Mouse (Mus musculus): ENCODE measurements around the gene Zbtb7a. TPM values are rescaled to one million over a fixed set of nuclear protein-coding genes. Genes with fewer than 3 reads are reported as not detected.

The Zbtb7a gene
- polyA plus RNA-seq, 1 experiment from 2014 or later, result 18.1 TPM

DNA sequence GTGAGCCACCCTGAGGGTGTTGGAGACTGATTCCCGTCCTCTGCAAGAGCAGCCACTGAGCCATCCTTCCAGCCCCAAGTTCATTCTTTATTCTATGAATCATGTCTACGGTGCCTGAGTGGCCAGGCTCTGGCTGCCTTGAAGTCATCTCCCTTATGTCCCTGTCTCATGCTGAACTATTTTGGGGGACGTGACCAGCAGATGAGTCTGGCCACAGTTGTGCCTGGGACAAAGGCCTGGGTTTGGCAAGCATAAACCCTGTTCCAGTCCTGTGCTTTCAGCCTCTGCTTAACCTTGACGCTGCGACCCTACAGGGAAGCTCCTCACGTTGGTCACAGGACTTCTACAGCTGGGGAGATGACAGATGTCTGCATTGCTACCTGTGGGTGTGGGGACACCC lies 62.3 kb downstream of the Zbtb7a start:
- H3K27me3 ChIP-seq (ENCODE audit: control insufficient read depth, insufficient read depth, low read length), result peaks cover 33% of the 10 kb centered on the region
- no peak overlapping the region for H3K9ac ChIP-seq (ENCODE audit: low read depth, low read length)
- 59% methylated on average over 6 of the region's 6 CpGs for WGBS
- no peaks in the 10 kb centered on the region for H3K9me3 ChIP-seq (ENCODE audit: control insufficient read depth, low read length)
- H3K4me1 ChIP-seq (ENCODE audit: control insufficient read depth, insufficient read depth, low read length), result peaks cover 8% of the 10 kb centered on the region
- ATAC-seq (ENCODE audit: low FRiP score, low TSS enrichment), result no peak
- no peak overlapping the region for H3K27ac ChIP-seq (ENCODE audit: low read depth, low read length)
- no peak overlapping the region for H3K4me2 ChIP-seq (replicated peaks; ENCODE audit: low read depth, low read length)
- H3K4me3 ChIP-seq (ENCODE audit: low read length), result no peak overlapping the region
- H3K36me3 ChIP-seq (ENCODE audit: control insufficient read depth, insufficient read depth, low read length), result no peaks in the 10 kb centered on the region

GRCm38 (mm10) chr10:81198230-81198629 lies 63.2 kb downstream of the Zbtb7a start:
- Histone ChIP-seq H3K4me1 (ENCODE audit: control insufficient read depth, insufficient read depth, low read length) (peaks cover 5% of the 10 kb centered on the region), H3K27me3 (ENCODE audit: control insufficient read depth, insufficient read depth, low read length) (peaks cover 30% of the 10 kb centered on the region), H3K9ac (ENCODE audit: low read depth, low read length) (no peak overlapping the region), H3K27ac (ENCODE audit: low read depth, low read length) (no peak overlapping the region), H3K36me3 (ENCODE audit: control insufficient read depth, insufficient read depth, low read length) (no peaks in the 10 kb centered on the region), H3K9me3 (ENCODE audit: control insufficient read depth, low read length) (no peaks in the 10 kb centered on the region), H3K4me3 (ENCODE audit: low read length) (no peak overlapping the region), H3K4me2 (replicated peaks; ENCODE audit: low read depth, low read length) (no peak overlapping the region)
- 1% methylated on average over 9 of the region's 9 CpGs for WGBS
- no peak for ATAC-seq (ENCODE audit: low FRiP score, low TSS enrichment)

DNA sequence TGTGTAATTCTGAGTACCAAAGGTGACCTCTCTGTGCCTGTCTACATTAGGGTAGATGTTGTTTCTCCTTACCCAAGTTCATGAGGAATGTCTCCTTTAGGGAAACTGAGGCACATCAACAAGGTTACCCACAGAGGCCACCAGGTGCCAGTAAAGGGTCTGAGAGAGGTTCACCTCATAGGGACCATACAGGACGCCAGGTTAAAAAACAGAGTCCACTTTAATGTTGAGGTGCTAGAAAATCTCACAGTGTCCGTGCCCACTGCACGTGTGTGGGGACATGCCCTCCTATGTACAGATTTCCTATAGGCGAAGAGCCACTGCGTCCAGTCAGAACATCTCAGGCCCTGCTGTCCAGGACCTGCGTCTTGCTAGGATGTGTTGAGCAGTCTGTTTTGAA lies 64.0 kb downstream of the Zbtb7a start:
- H3K4me1 ChIP-seq (ENCODE audit: control insufficient read depth, insufficient read depth, low read length), result peaks cover 3% of the 10 kb centered on the region
- H3K4me2 ChIP-seq (replicated peaks; ENCODE audit: low read depth, low read length), result no peak overlapping the region
- WGBS, result 85% methylated on average over 6 of the region's 6 CpGs
- no peak overlapping the region for H3K27ac ChIP-seq (ENCODE audit: low read depth, low read length)
- H3K4me3 ChIP-seq (ENCODE audit: low read length), result no peak overlapping the region
- H3K9me3 ChIP-seq (ENCODE audit: control insufficient read depth, low read length), result no peaks in the 10 kb centered on the region
- no peak for ATAC-seq (ENCODE audit: low FRiP score, low TSS enrichment)
- H3K36me3 ChIP-seq (ENCODE audit: control insufficient read depth, insufficient read depth, low read length), result no peaks in the 10 kb centered on the region
- peaks cover 24% of the 10 kb centered on the region for H3K27me3 ChIP-seq (ENCODE audit: control insufficient read depth, insufficient read depth, low read length)
- H3K9ac ChIP-seq (ENCODE audit: low read depth, low read length), result no peak overlapping the region

DNA sequence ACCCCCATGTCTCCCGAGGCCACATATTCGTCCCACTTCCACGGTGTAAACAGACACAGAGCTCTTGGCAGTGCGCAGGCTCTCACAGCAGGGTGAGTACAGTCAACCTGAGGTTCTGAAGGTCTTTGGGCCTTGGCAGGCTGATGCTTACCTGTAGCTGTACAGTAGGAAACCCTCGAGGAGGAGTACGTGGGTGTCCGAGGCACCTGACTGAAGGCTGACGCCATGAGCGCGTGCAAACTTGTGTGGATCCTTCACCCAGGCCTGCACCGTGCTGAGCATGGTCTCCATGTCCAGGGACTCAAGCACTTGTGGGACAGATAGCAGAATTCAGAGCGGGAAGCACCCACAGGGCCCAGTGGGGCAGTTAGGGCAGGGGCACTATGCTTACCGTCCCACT lies 65.1 kb downstream of the Zbtb7a start:
- no peak overlapping the region for H3K27ac ChIP-seq (ENCODE audit: low read depth, low read length)
- ATAC-seq (ENCODE audit: low FRiP score, low TSS enrichment), result no peak
- WGBS, result 82% methylated on average over 13 of the region's 13 CpGs

DNA sequence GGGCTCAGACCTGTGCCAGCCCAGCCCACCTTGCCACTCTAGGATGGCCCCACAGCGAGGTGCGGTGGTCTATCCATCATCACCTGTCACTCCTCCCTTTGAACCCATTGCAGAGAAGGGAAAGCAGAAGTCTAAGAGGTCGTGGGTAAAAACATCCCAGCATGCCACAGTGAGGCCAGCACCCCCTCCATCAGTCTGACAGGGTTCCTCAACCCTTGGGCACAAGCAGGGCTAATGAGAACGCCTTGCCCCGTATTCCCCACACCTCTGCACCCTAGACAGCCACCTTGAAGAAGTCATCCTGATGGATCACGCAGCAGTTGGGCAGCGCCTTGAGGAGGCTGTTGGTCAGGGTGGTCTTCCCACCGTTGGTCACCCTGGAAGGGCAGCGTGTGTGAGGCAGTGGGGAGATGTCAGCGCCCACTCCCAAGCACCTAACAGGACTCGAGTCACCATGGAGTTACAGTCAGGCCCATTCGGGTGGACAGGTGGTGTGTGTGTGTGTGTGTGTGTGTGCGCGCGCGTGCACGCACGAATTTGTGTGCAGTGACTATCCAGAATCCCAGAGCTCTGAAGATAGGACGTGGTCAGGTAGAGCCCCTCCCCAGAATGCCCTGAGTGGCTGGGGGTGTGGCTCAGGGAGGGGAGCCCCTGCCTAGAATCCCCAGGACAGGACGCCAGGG lies 65.7 kb downstream of the Zbtb7a start:
- Histone ChIP-seq H3K9ac (ENCODE audit: low read depth, low read length) (no peak overlapping the region), H3K4me3 (ENCODE audit: low read length) (no peak overlapping the region), H3K4me2 (replicated peaks; ENCODE audit: low read depth, low read length) (no peak overlapping the region), H3K4me1 (ENCODE audit: control insufficient read depth, insufficient read depth, low read length) (no peaks in the 10 kb centered on the region), H3K27me3 (ENCODE audit: control insufficient read depth, insufficient read depth, low read length) (peaks cover 8% of the 10 kb centered on the region), H3K27ac (ENCODE audit: low read depth, low read length) (no peak overlapping the region), H3K36me3 (ENCODE audit: control insufficient read depth, insufficient read depth, low read length) (no peaks in the 10 kb centered on the region), H3K9me3 (ENCODE audit: control insufficient read depth, low read length) (no peaks in the 10 kb centered on the region)
- WGBS, result 75% methylated on average over 20 of the region's 20 CpGs
- ATAC-seq (ENCODE audit: low FRiP score, low TSS enrichment), result no peak

More for the DNA sequence above, 65.1 kb downstream of the Zbtb7a start:
- no peaks in the 10 kb centered on the region for H3K4me1 ChIP-seq (ENCODE audit: control insufficient read depth, insufficient read depth, low read length)
- H3K4me3 ChIP-seq (ENCODE audit: low read length), result no peak overlapping the region
- no peak overlapping the region for H3K9ac ChIP-seq (ENCODE audit: low read depth, low read length)
- no peaks in the 10 kb centered on the region for H3K9me3 ChIP-seq (ENCODE audit: control insufficient read depth, low read length)
- no peak overlapping the region for H3K4me2 ChIP-seq (replicated peaks; ENCODE audit: low read depth, low read length)
- H3K27me3 ChIP-seq (ENCODE audit: control insufficient read depth, insufficient read depth, low read length), result peaks cover 14% of the 10 kb centered on the region
- H3K36me3 ChIP-seq (ENCODE audit: control insufficient read depth, insufficient read depth, low read length), result no peaks in the 10 kb centered on the region

DNA sequence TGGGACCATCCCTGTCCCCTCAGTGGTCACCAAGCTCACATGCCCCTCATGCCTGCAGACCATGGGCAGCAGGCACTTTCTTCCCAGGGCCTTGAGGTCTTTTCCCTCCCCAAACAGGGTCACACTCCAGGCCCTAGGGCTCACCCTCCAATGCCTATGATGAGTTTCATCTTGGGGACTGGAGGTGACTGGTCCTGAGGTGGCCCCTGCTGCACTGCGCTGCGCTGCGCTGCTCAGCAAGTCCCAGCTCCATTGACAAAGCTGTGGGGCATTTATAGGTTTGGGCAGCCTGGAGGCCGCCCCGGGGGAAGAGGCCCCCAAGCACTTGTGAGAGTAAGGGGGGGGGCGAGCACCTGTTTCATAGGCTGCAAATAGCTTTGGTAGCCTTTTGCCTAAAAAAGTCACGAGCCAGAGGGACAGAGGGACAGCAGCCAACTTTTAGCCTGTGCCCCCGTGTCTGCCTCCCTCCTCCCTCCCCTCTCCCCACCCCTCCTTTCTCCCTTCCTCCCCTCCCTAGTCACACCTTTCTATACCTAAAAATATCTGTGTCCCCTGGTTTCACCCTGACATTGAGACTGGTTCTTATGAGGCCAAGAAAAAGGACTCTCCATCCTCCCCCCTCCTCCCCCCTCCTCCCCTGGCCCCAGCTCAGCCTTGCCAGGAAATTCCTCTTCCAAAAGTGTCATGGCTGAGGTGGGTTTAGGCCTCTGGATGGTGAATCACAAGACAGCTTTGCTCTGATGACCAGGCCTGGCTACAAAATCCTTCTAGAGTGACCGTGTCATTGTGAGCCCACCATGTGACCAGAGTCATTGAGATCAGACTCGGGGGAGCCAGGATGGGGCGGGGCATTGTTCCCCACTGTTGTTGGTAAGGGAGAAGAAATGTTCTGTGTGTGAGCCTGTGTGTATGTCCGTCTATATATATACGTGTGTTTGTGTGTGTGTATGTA lies 67.1 kb downstream of the Zbtb7a start, which contains the start of gene Nmrk2:
Nmrk2 (minus strand) TSS at position 245 of the 952 bp plus-strand sequence.
- WGBS, result 64% methylated on average over 13 of the region's 13 CpGs
- Histone ChIP-seq H3K4me2 (replicated peaks; ENCODE audit: low read depth, low read length) (no peak within 1 kb of the TSS), H3K4me1 (ENCODE audit: control insufficient read depth, insufficient read depth, low read length) (no peaks in the 10 kb centered on the region), H3K9me3 (ENCODE audit: control insufficient read depth, low read length) (no peaks in the 10 kb centered on the region), H3K9ac (ENCODE audit: low read depth, low read length) (no peak within 1 kb of the TSS), H3K27me3 (ENCODE audit: control insufficient read depth, insufficient read depth, low read length) (no peaks in the 10 kb centered on the region; the same call in none of the 2 replicates), H3K4me3 (ENCODE audit: low read length) (no peak within 1 kb of the TSS), H3K36me3 (ENCODE audit: control insufficient read depth, insufficient read depth, low read length) (no peaks in the 10 kb centered on the region), H3K27ac (ENCODE audit: low read depth, low read length) (no peak within 1 kb of the TSS)
- ATAC-seq (ENCODE audit: low FRiP score, low TSS enrichment), result no peak

Small RNAs within 50 kb of the gene (microRNA-seq; reads per million reads assigned to microRNA genes)
- gene Mir5615-1 (not detected), gene Mir5615-2 (not detected)

Other genes with a start within 250 kb of the Zbtb7a start
- 391 and 501 TPM in 2 replicates for gene Timm13, start 234.3 kb upstream of the Zbtb7a start, polyA plus RNA-seq (2014; fragmentation: Nextera tagmentation; extraction: Ambion mirVana)
- 16.0 and 17.1 TPM in 2 replicates for gene Lmnb2, start 217.0 kb upstream of the Zbtb7a start, polyA plus RNA-seq (2014; fragmentation: Nextera tagmentation; extraction: Ambion mirVana)
- gene Gadd45b, start 205.1 kb upstream of the Zbtb7a start, polyA plus RNA-seq (2014; fragmentation: Nextera tagmentation; extraction: Ambion mirVana), result 16.1 and 16.3 TPM in 2 replicates
- 2.2 and 4.8 TPM in 2 replicates for gene Gng7, start 120.3 kb upstream of the Zbtb7a start, polyA plus RNA-seq (2014; fragmentation: Nextera tagmentation; extraction: Ambion mirVana)
- 0.37 TPM in 1 of 2 replicates, not detected in the other for gene Diras1, start 109.6 kb upstream of the Zbtb7a start, polyA plus RNA-seq (2014; fragmentation: Nextera tagmentation; extraction: Ambion mirVana)
- gene Slc39a3, start 97.8 kb upstream of the Zbtb7a start, polyA plus RNA-seq (2014; fragmentation: Nextera tagmentation; extraction: Ambion mirVana), result 6.4 and 9.1 TPM in 2 replicates
- 140 and 196 TPM in 2 replicates for gene Sgta, start 75.0 kb upstream of the Zbtb7a start, polyA plus RNA-seq (2014; fragmentation: Nextera tagmentation; extraction: Ambion mirVana)
- gene Thop1, start 65.2 kb upstream of the Zbtb7a start, polyA plus RNA-seq (2014; fragmentation: Nextera tagmentation; extraction: Ambion mirVana), result 50.6 and 58.9 TPM in 2 replicates
- gene Creb3l3, start 36.3 kb upstream of the Zbtb7a start, polyA plus RNA-seq (2014; fragmentation: Nextera tagmentation; extraction: Ambion mirVana), result 0.11 and 0.24 TPM in 2 replicates
- gene Map2k2, start 29.3 kb upstream of the Zbtb7a start, polyA plus RNA-seq (2014; fragmentation: Nextera tagmentation; extraction: Ambion mirVana), result 187 and 208 TPM in 2 replicates
- gene Pias4, start 32.7 kb downstream of the Zbtb7a start, polyA plus RNA-seq (2014; fragmentation: Nextera tagmentation; extraction: Ambion mirVana), result 45.3 and 48.4 TPM in 2 replicates
- gene Eef2, start 41.4 kb downstream of the Zbtb7a start, polyA plus RNA-seq (2014; fragmentation: Nextera tagmentation; extraction: Ambion mirVana), result 465 and 473 TPM in 2 replicates
- gene Dapk3, start 47.8 kb downstream of the Zbtb7a start, polyA plus RNA-seq (2014; fragmentation: Nextera tagmentation; extraction: Ambion mirVana), result 45.7 and 58.0 TPM in 2 replicates
- not detected in 2 replicates for gene 4930442H23Rik, start 48.6 kb downstream of the Zbtb7a start, polyA plus RNA-seq (2014; fragmentation: Nextera tagmentation; extraction: Ambion mirVana)
- not detected in 2 replicates for gene Nmrk2, start 66.8 kb downstream of the Zbtb7a start, polyA plus RNA-seq (2014; fragmentation: Nextera tagmentation; extraction: Ambion mirVana)
- gene Atcay, start 95.6 kb downstream of the Zbtb7a start, polyA plus RNA-seq (2014; fragmentation: Nextera tagmentation; extraction: Ambion mirVana), result 0.19 and 0.23 TPM in 2 replicates
- 4.5 and 4.7 TPM in 2 replicates for gene Zfr2, start 97.9 kb downstream of the Zbtb7a start, polyA plus RNA-seq (2014; fragmentation: Nextera tagmentation; extraction: Ambion mirVana)
- gene Matk, start 117.7 kb downstream of the Zbtb7a start, polyA plus RNA-seq (2014; fragmentation: Nextera tagmentation; extraction: Ambion mirVana), result 5.4 and 7.0 TPM in 2 replicates
- gene Mrpl54, start 131.7 kb downstream of the Zbtb7a start, polyA plus RNA-seq (2014; fragmentation: Nextera tagmentation; extraction: Ambion mirVana), result 240 and 276 TPM in 2 replicates
- gene Apba3, start 131.7 kb downstream of the Zbtb7a start, polyA plus RNA-seq (2014; fragmentation: Nextera tagmentation; extraction: Ambion mirVana), result 51.4 and 52.7 TPM in 2 replicates
- gene Tjp3, start 156.4 kb downstream of the Zbtb7a start, polyA plus RNA-seq (2014; fragmentation: Nextera tagmentation; extraction: Ambion mirVana), result 7.6 and 11.6 TPM in 2 replicates
- 25.4 and 60.7 TPM in 2 replicates for gene Pip5k1c, start 157.7 kb downstream of the Zbtb7a start, polyA plus RNA-seq (2014; fragmentation: Nextera tagmentation; extraction: Ambion mirVana)
- gene Cactin, start 185.9 kb downstream of the Zbtb7a start, polyA plus RNA-seq (2014; fragmentation: Nextera tagmentation; extraction: Ambion mirVana), result 21.4 and 29.6 TPM in 2 replicates
- 8.7 and 10.1 TPM in 2 replicates for gene Tbxa2r, start 193.5 kb downstream of the Zbtb7a start, polyA plus RNA-seq (2014; fragmentation: Nextera tagmentation; extraction: Ambion mirVana)
- 0.05 and 0.07 TPM in 2 replicates for gene Gipc3, start 208.0 kb downstream of the Zbtb7a start, polyA plus RNA-seq (2014; fragmentation: Nextera tagmentation; extraction: Ambion mirVana)
- 115 and 119 TPM in 2 replicates for gene Hmg20b, start 215.3 kb downstream of the Zbtb7a start, polyA plus RNA-seq (2014; fragmentation: Nextera tagmentation; extraction: Ambion mirVana)
- gene Mfsd12, start 222.3 kb downstream of the Zbtb7a start, polyA plus RNA-seq (2014; fragmentation: Nextera tagmentation; extraction: Ambion mirVana), result 4.1 and 4.6 TPM in 2 replicates
- gene 4930404N11Rik, start 230.6 kb downstream of the Zbtb7a start, polyA plus RNA-seq (2014; fragmentation: Nextera tagmentation; extraction: Ambion mirVana), result 0.14 and 0.30 TPM in 2 replicates
- gene Fzr1, start 243.3 kb downstream of the Zbtb7a start, polyA plus RNA-seq (2014; fragmentation: Nextera tagmentation; extraction: Ambion mirVana), result 101 and 108 TPM in 2 replicates
- 59.2 and 73.9 TPM in 2 replicates for gene Dohh, start 249.2 kb downstream of the Zbtb7a start, polyA plus RNA-seq (2014; fragmentation: Nextera tagmentation; extraction: Ambion mirVana)
- gene Gm48551, start 249.2 kb downstream of the Zbtb7a start, polyA plus RNA-seq (2014; fragmentation: Nextera tagmentation; extraction: Ambion mirVana), result 3.5 and 3.8 TPM in 2 replicates